Mouse (Mus musculus): ENCODE measurements around the gene Chga.

Gene Chga

DNA sequence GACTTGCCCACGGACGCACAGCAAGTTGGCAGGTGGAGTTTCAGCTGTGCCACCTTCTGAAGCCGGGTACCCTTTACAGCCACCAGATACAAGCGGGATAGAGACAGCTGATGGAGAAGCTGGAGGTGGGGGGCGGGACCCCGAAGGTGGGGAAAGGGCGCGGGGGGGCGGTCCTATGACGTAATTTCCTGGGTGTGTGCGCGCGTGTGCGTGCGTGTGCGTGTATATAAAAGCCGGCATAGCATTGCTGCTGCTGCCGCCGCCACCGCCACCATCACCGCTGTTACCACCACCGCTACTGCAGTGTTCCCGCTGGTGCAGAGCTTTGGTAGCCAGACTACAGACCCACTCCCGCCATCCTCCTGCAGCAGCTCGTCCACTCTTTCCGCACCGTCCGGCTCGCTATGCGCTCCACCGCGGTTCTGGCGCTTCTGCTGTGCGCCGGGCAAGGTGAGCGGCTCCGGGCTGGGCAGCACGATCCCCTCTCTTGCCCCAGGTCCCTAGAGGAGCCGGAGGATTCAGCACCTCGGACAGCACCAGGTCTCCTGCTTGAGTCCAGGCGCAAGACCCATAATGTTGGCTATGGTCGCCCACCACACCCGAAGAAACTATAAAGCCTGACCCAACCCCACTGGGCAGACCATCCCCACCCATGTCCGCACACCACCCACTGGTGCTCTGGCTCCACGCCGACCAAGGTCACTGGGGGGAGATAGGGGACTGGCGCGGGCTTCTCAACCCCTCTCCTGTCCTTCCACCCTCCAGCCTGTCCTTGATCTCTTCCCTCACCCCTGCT lies at the start of gene Chga:
TSS of gene Chga (plus strand) at position 249 of the 796 bp plus-strand sequence.
- DNase-seq: peak; percentile 95

DNA sequence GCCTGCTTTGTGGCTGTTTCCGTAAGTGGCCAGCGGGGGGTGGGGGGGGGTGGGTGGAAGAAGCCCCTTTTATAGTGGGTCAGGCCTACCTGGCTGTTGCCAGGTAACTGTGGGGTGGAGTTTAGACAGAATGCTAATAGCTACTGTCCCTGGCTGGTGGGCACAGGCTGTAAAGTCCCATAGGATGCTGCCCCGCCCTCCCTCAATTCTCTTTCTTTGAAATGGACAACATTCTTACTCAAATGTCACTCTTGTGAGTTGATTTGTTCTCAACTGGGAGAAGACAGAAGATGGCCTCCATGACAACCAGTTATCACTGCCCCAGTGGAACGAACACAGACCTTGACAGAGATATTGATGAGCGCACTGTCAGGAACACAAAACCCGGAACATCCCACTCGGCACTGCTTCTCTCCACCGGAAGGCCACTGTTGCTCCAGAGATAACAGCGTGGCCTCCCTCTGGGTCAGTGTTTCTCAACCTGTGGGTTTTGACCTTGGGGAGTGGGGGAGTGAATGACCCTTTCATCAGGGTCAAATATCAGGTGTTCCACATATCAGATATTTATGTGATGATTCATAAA lies 49.5 kb upstream of the Chga start:
- DNase-seq: no peak

DNA sequence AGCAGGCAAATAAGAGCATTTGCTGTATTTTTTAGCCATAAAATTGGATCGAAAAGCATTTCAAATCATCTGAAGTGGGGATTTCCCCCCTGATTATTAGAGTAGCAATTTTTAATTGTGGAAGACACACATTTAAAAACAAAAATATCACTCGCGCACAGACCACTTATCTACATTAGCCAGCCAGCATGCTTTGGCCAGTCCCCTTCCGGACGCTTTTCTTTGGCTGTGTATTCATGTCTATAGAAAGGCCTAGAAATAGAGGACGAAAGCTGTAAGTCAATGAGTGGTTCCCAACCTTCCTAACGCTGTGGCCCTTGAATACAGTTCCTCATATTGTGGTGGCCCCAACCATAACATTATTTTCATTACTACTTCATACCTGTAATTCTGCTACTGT lies 48.8 kb upstream of the Chga start:
- DNase-seq: no peak

DNA sequence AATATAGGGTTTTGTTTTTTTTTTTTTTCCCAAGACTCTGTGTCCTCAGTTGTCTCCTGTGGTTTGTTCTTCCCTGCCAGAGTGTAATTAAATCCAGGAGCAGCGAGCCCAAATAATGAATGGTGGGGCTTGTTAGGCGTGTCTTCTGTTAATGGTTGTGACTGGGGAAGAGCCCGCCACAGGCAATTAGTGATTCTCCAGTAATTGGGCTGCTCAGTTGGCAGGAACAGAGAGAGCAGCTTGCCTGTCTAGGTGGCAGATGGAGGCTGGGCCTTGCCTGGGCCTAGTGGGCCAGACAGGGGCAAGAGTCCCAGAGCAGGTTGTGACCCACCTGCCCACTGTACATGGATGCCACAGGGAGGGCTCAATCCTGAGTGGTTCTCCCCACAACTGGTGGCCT lies 43.4 kb upstream of the Chga start:
- no peak for DNase-seq

DNA sequence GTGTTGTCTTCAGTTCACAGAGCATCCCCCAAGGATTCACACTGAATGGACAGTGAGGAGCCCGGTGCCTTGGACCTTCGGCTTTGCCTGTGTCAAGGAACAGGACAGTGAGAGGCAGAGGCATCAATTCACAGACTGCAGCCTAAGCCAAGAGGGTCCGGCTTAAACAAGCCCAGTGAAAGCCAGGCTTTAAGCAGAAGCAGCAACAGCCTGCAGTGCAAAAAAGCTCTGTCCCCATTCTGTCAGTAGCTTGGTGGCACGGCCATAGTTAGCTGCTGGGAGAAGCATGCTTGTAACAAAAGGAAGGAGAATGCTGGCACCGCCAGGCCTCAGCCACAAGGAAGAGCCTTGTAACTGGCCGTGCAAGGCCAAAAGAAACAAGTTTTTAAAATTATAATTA lies 40.6 kb upstream of the Chga start:
- no peak for DNase-seq

DNA sequence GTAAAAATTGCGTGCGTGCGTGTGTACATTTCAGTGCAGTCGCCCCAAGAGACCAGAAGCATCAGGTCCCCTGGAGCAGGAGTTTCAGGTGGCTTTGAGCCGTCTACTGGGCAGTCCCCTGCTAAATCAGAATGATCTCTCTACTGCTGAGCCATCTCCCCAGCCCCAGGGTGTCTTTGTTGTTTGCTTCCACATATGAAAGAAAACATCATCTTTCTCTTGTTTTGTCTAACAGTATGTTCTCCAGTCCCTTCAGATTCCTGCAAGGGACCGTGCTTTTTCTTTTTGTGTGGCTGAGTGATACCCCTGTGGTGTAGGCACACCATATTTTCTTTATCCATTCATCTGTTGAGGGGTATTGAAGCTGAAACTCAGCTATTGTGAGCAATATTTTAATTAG lies 40.0 kb upstream of the Chga start:
- DNase-seq: no peak

DNA sequence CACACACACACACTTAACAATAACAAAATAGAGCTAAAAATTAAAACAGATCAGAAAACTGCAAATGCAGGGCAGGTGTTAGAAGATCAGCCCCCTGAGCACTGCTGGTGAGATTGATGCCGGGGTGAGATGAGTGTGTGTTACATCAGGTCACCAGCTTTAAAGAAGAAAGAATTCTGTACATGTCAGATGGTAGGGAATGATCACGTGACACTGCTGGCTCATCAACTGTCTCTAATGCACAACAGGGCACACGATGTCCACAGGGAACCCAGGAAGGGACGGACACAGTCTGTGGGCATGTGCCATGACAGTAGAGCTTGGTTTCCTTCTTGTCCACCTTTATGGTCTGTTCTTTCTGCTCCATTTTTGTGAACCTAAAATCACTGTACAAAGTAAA lies 38.6 kb upstream of the Chga start:
- DNase-seq: no peak

DNA sequence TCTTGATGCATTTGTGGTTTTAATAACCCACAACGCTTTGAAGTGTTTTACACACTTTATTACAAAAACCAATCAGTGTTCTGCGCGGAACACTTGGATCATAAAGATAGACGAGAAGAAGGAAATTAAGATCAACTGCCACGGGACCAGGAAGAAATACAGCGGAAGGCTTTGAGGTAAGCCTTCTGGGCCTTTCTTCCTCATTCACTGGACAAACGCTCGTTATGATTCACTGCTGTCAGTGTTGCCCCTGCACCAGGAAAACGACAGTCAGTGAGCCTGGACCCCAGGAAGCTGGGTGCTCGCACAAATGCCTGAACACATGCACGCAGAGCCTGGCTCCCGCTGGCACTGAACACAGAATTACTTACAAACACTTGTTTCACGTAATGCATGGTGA lies 37.1 kb upstream of the Chga start:
- no peak for DNase-seq

DNA sequence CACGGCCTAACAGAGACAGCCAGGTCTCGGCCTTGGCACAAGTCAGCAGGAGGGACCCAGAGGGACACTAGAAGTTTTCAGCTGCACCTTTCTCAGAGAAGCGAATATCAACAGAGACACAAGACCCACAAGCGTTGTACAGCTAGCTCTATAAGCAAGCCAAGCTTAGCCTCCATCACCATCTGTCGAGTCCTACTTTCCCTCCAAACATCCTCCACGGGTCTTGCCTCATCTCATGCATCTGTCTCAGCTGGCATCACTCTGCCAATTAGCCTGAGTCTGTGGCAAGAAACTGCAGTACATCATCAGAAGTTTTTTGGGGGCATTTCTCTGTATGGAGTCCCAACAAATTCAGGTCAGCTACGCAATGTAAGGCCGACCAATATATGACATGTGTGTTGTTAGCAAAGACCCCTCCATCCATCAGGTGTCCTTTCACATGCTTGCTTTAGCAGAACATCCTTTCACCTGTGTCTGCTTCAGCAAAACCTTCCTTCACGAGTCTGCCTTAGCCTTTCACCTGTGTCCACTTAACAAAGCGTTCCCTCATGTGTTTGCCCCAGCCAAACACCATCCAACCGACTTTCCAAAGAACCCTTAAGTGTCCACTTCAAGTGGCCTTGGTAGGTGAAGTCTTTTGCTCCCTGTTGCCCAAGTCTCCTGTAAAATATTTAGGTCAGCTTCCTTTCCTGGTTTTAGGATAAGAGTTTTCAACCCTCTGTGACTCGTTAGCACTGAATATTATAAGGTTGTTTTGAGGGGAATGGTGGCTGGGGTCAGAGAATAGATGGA lies 34.6 kb upstream of the Chga start:
- DNase-seq: no peak

DNA sequence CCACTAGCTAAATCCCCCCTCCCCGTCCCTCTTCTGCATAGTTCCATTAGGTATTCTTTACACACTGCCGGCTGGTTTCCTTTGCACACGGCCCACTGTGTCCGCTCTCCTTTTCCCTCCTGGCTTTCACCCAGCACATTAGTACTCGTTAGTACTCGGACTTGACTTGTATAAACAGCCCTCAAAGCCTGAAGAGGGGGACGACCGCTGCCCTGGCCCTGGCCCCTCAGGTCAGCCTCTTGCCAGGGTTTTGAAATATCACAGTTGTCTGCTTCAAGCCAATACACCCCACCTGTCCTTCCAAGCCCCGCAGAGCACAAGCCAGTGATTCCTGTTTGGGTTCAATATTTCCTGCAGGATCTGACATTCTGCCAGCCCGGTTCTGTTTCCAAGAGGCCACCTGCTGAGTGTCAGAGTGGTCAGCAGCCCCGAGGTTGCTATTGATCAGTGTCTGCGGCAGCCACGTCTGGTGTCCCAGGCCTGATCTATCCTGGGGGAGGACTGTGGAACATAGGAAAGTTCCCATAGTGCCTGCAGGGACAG lies 32.9 kb upstream of the Chga start:
- peak; percentile 24 for DNase-seq

DNA sequence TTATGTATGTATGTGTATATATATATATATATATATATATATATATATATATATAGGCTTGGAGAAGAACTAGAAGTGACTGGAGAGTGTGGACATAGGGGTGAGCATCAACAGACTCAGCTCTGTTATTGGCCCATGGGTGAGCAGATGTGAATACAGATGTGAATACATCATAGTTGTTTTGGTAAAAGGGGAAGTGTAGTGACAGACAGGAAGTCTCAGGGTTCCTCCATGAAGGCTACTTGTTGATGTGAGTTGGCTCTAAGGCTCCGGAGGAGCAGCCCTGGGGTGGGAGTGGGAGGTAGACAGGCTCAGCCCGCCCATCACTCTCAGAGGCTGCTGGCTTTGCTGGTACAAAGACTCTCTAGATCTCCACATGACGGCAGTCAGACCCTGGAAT lies 30.6 kb upstream of the Chga start:
- DNase-seq: no peak

DNA sequence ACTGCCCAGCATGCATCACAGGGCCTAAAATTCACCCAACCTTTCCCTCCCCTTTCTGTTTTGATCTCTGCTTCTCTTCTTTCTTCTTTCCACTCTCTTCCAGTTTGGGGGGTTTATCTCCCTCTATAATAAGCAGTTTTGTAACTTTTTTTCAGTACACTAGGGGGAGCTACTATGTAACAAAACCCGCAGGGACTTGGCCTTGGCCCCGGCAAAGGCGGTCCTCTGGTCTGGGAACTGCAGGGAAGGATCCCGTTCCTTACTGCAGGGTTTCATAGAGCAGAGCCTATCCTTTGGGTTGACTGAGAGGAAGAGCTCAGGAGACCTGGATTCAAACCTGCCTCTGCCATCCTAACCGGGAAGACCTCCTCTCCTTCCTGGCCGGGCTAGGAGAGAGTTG lies 30.0 kb upstream of the Chga start:
- peak; percentile 62 for DNase-seq

DNA sequence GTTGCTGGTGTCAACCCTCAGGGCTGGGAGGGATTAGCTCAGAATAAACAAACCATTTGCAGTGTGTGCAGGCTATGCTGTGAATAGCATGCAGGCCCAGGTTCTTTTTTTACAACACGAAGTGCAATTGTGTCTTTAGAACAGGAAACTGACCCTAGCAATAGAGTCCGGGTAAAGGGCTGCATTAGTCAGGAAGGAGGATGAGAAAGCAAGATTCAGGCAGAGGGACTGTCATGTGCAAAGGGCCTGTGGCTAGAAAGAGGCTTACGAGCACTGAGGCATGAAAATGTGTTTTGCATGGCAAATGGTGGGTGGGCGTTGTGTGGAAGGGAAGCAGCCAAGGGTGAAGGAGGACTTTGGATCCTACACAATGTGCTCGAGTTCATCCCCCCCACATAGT lies 26.8 kb upstream of the Chga start:
- no peak for DNase-seq

DNA sequence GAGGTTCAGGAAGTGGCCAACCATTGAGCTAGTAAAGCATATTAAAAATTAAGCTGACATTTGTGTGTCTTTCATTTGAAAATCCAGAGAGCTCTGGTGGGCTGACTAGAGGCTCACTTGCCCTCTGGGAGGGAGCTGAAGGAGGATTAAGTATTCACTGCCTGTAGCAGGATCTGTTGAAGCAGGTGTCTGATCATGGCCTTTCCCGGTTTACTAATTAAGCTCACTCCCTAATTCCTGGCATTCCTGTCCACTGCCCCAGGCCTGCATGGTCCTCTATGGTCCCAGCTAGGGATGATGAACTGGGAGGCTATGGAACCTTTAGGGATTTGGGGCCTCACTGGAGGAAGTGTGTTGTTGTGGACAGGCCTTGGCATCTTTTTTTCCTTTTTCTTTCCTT lies 19.0 kb upstream of the Chga start:
- peak; percentile 49 for DNase-seq

DNA sequence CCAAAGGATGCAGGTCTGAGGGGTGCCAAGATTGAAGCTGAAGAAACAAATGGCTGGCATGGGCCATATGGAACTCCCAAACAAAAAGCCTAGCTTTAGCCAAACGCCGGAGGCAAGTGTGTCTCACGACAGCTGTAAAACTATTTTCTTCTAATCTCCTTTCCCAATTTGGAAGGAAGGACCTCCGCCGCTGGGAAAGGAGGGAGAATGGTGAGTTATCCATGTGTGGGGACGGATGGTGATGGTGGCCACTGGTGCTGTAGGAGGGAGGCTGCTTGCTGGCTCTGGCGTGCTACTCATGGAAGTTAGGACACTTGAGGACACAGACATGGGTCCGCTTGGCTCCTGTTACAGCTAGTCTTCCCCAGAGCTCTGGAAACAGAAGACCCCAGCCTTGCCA lies 14.5 kb upstream of the Chga start:
- no peak for DNase-seq

DNA sequence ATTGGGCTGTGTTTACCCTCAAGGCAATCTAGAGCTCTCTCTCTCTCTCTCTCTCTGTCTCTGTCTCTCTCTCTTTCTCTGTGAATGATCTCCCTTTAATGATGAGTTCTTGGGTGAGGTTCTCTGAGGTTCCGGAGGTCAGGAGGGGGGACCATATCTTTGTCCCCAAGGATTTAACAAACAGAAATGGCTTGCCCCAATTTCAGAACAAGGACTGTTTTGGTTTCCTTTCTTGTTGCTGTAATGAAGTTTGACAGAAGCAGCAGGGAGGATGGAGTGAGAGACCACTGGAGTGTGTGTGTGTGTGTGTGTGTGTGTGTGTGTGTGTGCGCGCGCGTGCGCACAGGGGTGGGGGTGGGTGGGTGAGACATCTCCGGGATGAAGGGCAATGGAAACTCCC lies 13.6 kb upstream of the Chga start:
- no peak for DNase-seq

DNA sequence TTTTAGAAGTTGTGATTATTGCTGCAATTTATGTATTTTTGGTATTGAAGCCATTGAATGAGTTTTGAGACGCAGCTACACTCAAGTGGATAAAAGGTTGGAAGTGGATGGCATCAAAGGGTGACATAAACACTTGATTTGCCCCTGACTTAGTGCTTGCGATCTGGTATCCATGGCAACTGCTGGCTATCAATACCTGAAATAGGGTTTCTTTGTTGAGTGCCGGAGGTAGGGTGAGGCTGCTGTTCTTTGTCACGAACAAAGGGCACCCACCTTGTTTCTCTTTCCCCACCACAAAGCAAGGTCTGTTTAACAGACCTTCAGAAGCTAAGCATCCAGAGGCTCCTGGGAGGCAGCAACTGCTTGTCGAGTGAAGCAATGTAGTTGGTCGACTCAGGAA lies 9.6 kb upstream of the Chga start:
- no peak for DNase-seq

DNA sequence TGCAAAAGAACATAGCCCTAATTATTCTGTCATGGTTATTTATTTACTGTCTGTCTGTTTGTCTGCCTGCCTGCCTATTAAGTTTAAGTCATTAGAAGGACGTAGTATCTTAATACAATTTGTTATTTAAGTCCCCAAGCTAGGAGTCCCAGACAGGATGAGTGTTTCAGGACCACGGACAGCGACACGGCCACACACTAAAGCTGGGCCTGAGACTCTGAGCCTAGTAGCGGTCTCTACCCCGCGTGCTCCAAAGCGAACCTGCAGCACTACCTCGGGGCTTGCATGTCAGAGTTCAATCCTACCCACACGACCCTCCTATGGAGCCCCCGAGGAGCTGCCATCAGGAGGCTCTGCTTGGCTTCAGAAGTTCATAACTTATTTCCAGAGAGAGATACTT lies 4.2 kb upstream of the Chga start:
- peak; percentile 94 for DNase-seq

DNA sequence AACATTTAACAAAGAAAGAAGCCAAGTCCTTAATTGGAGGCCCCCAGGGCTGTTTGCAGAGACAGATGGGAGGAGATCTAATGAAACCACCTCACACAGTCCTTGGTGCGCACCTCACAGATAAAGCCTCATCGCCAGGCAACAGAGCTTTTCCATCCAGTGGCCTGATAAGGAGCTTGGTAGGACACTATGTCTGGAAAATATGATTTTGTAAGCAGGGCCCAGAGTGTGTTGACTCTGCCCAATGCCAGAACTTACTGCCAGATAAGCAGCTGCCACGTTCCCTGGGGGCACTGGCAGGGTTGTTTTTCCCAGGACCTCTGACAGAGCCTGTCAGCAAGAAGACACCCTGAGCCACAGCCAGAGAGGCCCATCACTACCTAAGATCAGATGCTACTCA lies 3.6 kb upstream of the Chga start:
- DNase-seq: no peak

DNA sequence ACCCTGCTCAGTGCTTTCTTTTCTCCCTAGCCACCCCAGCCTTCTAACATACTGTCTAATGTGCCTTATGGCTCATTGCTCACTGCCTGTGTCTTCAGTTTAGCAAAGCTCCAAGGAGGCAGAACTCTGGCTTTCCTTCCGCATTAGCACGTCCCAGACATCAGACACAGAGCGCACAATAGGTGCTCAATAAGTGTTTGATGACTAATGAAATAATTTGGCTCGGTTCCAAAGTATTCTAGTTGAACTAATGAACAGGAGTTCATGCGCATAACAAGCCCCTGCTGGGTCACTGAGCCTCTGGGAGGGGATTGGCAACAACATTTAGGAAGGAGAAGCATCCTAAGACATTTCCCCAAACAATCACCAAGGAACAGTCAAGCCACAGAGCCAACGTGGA lies 2.8 kb upstream of the Chga start:
- no peak for DNase-seq

DNA sequence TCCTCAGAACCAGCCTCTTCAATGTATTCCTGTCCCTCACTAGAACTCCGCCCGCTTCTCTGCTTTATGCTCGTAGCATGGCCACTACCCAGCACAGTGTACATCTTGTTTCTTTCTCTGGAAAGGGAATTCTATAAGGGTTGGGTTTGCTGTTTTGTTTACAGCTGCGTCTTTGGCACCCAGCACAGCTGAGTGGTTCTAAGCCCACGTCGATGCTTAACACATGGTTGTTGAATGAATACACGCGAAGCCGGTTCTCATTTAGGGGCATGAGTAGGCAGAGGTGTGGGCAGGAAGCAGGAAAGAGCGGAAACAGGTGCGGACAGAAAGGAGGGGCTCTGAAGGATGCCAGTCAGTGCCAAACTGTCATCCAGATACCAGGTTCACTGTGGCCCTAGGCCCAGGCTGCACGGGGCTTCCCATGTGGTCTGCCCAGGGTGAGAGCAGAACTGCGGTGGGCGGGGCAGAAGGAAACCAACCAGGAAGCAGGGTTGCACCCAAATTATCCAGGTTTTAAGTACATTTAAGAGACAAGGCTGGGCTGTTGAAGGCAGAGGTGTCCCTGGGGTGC lies 979 bp upstream of the Chga start:
- DNase-seq: no peak

DNA sequence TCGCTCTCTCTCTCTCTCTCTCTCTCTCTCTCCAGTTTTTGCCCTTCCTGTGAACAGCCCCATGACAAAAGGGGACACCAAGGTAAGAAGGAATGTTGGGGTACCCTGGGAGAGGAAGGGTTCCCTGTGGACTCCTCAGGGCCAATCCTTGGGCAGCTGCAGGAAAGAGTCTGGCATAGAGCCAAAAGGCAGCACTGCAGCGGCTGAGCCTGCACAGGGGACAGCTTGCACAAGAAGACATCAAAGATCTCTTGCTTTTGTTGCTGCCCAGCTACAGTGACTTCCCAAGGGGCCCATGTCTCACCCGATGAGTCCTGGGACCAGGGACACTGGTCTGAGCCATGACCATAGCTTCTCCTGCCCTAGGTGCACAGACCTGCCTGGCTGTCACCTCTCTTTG lies 1.1 kb downstream of the Chga start:
- no peak for DNase-seq

DNA sequence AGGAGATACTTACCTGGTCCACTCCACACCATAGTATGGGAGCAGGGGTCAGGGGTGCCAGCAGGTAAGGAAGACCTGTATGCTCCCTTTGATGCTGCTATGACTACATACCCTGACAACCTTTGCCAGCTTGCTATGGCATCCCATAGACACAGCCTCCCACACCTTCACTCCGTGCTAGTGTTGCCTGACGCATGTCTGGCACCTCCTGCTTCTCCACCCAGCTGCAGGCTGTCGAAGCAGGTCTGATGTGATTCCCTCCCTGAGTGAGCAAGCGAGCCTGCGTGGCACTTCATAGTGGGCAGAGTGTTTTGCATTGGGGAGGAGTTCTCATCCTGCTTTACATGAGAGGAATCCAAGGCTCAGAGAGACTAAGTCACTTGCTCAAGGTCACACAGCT lies 2.6 kb downstream of the Chga start:
- no peak for DNase-seq

DNA sequence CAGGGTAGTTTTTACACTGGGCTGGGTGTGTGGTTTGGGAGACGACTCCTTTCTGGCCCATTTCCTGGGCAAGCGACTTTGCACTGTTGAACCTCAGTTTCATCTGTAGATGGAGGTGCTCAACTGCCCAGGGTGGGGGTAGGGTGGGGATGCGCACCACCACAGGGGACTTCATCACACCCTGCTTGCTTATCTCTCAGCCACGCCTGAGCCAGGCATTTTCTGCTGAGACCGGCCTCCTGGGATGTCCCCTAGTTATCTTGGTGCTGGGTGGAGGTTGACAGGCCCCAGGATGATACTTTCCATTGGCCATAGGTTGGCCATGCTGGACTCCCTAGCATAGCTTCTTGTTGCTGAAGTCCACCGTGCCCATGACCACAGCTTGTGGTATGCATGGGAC lies 10.3 kb downstream of the Chga start:
- DNase-seq: no peak
